Mouse (Mus musculus) spleen, postnatal 10 days (tissue): ENCODE measurements around the gene Car15.

Source experiments
- DNase-seq, 2 experiments: peaks; one replicate each; pipeline ENCODE4 v3.0.0; 2021 to 2022; ENCODE audit warnings: low spot score in 2 of 2

Gene Car15

GRCm38 (mm10) chr16:17833321-17833680 is 4.9 kb downstream of the Car15 start:
- no peak for DNase-seq

- DNase-seq: no peak
Measured at GRCm38 (mm10) chr16:17832821-17833220, 5.3 kb downstream of the Car15 start, which contains the start of gene B830017H08Rik. B830017H08Rik (plus strand) TSS chr16:17833121.

- DNase-seq: no peak
Measured at GRCm38 (mm10) chr16:17831781-17832180, 6.4 kb downstream of the Car15 start.

- no peak for DNase-seq
Measured at GRCm38 (mm10) chr16:17830385-17831178, 7.6 kb downstream of the Car15 start.

DNA sequence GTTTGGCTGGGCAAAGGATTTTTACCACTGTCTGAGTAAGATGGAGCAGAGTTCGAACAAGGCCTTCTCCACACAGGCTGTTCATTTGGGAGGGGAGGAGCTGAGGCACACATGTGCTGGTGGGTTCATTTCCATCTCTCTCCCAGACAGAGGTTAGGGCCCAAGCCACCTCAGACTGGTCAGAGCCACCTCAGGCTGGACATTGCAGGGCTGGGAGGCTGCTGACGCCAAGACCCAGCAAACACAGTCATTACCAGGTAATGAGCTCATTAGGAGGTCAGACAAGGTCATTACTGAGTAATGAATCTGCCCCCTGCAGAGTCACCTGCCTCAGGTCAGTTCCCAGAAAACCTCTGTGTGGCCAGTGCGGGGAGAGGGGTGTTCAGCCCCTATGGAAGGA is 9.3 kb downstream of the Car15 start:
- DNase-seq: no peak

DNA sequence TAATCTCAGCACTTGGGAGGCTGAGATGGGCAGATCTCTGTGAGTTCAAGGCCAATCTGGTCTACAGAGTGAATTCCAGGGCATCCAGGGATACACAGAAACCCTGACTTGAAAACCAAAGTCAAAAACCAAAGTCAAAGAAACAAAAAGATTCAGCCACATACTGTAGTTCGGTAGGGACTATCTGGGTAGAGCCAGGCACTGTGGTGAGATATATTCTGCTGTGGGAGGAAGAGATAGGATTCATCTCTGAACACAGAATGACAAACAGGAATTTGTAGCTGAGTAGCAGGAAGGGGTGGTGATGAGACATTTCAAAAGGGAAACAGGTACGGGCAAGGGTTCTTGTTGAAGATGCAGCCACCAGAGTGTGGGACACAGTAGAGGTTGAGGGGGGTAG is 9.9 kb downstream of the Car15 start:
- no peak for DNase-seq

DNA sequence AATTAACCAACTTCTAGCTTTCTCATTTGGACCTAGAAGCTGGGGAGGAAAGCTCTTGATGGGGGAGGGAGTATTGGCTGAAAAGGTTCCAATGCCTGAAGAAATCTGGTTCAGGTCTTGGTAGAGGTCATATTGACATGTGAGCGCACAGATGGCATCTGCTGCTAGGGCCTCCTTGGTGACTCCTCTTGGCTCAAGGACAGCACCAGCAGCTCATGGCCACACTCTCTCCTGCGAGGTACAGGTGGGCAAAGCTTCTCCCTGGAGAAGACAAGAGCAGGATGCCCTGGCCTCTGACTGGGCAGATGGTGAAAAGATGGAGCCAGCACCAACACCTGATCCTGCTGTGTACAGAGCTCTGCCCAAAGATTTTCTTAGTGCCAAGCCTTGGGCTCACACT is 11.7 kb downstream of the Car15 start:
- DNase-seq: no peak

- no peak for DNase-seq
Measured at GRCm38 (mm10) chr16:17816528-17816927, 21.6 kb downstream of the Car15 start.

DNA sequence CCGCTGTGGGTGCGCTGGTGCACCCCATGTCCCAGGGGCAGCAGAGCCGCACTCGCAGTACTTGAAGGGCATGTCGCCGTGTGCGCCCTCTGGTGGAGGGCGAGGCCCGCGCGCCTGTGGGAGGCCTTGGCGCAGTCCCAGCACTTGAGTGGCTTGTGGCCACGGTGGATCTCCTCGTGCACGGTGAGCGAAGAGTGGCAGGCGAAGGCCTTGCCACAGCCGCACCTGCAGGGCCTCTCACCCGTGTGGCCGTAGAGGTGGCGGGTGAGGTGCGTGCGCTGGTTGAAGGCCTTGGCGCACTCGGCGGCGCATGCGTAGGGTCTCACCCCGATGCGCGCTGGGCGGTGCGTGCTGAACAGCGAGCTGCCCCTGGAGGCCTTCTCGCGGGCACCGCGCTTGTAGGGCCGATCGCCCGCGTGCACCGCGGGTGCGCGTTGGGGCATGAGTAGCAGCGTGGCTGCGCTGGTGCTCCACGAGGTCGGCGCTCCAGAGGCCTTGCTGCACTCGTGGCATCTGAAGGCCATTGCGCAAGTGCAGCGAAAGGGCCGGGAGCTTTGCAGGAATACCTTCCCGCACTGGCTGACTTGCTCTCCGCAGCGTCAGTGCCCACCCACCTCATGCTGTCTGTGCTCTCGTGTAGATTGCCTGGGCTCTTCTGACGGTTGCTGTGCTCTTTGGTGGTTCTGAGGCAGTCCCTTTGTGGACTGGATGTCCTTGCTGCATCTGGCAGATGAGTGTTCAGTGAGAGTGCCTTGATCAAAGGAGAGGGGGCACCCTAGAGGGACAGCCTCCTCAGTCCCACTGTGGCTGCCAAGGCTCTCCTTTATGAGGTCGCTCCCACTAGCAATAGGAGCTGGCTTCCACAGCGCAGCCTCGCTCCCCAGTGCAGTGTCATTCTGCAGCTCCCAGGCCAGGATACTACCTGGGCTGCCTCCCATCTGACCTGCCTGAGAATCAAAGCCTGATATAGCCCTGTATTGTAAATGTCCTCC is 22.5 kb downstream of the Car15 start:
- peak in 1 of 2 experiments; percentile 72 for DNase-seq

- no peak for DNase-seq
Measured at GRCm38 (mm10) chr16:17813173-17813572, 25.0 kb downstream of the Car15 start.

DNA sequence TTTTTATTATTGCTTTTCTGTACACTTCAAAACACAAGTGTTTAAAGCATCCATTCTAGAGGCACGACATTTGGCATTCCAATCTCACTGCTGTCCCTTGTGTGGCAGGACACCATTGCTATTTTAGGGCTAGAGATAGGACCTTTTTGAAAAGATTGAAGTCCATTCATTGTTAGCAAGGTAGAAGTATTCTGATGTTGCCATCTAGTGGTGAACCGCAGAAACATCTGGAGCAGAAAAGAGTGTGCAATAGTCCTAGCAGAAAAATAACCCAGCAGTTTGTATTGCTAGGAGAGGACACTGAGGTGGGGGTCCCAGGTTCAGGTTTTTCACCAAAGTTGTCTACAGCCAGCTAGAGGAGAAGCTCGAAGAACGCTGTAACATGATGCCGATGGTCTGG is 26.0 kb downstream of the Car15 start:
- no peak for DNase-seq

- no peak for DNase-seq
Measured at GRCm38 (mm10) chr16:17809711-17810110, 28.5 kb downstream of the Car15 start.

GRCm38 (mm10) chr16:17809125-17809524 is 29.0 kb downstream of the Car15 start:
- no peak for DNase-seq

DNA sequence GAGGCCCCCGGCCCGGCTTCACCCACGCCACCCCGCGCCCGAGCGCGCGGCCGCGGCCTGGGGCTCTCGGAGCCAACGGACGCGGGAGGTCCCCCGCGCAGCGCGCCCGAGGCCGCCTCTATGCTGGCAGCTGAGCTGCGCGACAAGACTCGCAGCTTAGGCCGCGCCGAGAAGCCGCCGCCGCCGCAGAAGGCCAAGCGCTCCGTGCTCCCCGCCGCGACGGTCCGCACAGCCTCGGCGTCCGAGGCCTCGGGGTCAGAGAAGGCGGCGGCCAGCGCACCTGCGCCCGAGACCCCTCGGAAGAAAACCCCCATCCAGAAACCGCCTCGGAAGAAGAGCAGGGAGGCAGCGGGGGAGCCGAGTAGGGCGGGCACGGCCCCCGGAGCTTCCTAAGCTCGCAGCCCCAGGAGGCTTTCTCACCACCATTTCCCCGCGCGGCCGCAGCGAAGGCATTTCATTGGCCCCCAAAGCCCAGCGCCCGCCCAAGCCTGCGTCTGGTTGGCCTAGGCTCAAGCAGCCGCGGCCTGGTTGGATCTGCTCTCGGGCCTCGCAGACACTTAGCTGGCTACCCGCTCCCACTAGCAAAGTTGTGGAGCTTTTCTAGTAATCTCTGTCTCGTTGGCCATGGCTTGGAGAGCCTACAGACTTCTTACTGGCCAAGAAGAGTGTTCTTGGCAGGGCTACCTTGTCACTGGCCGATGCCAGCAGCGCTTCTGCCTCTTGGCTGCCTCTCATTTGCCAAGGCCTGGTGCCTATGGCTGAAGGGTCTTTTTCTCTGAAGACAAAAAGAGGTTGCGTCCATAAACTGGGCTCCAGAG is 30.8 kb downstream of the Car15 start:
- DNase-seq: peak; percentile 59 to 83

DNA sequence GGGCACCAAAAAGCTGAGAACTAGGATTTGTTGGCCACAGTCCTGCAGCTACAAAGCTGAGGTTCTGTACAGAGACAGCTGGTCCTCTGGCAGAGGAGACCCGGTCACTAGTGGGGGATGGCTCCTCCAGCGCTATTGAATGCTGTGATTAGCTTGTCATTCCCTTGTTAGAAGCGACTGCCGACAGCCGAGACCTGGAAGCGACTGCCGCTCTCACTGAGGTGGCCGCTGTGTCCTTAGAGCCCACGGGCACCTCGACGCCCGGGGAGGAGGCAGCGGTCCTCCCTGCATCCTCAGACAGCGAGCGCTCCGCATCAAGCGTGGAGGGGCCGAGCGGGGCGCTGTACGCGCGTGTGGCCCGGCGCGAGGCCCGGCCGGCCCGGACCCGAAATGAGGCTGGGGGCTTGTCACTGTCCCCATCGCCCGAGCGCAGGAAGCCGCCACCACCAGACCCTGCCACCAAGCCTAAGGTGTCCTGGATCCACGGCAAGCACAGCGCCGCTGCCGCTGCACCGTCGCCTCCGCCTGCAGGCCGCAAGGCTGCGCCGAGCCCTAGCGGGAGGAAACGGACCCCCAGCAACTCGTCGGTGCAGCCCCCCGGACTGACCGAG is 31.5 kb downstream of the Car15 start:
- DNase-seq: no peak

DNA sequence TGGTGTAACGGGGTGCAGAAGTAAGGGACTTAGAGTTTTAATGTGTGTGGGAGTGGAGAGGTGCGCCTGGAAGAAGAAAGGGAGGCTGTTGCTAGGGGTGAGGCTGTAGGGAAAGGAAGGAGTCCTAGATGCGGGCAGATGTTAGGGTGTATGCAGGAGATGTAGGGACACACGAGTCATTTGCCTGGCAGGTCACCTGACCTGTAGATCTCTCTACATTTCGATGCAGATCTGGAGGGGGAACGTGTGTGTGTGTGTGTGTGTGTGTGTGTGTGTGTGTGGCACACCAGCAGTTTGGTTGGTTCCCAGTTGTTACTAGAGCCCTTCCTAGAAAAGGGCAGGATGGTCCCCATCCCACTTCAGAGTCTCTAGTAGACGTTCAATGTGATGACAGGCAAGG is 33.2 kb downstream of the Car15 start:
- DNase-seq: no peak

DNA sequence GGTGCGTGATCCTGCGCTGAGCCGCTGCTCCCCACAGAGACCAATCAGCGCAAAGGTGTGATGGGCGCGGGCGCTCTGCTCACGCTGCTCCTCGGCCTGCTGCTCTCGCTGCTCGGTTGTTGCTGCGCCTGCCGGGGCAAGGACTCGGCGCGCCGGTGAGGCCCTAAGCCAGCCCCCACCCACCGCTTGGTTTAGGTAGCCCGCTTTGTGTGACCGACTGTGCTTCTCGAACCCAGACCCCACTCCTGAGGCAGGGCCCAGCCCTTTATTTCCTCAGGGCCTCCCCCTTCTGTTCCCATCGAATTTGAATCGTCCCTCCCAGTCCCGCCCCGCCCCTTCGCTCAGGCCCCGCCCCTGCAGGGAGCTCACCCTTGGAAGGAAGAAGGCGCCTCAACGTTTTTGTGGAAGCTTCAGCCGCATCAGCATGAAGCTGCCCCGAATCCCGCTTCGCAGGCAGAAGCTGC is 33.7 kb downstream of the Car15 start:
- DNase-seq: peak in 1 of 2 experiments; percentile 31

- no peak for DNase-seq
Measured at GRCm38 (mm10) chr16:17803675-17804448, 34.3 kb downstream of the Car15 start.

DNA sequence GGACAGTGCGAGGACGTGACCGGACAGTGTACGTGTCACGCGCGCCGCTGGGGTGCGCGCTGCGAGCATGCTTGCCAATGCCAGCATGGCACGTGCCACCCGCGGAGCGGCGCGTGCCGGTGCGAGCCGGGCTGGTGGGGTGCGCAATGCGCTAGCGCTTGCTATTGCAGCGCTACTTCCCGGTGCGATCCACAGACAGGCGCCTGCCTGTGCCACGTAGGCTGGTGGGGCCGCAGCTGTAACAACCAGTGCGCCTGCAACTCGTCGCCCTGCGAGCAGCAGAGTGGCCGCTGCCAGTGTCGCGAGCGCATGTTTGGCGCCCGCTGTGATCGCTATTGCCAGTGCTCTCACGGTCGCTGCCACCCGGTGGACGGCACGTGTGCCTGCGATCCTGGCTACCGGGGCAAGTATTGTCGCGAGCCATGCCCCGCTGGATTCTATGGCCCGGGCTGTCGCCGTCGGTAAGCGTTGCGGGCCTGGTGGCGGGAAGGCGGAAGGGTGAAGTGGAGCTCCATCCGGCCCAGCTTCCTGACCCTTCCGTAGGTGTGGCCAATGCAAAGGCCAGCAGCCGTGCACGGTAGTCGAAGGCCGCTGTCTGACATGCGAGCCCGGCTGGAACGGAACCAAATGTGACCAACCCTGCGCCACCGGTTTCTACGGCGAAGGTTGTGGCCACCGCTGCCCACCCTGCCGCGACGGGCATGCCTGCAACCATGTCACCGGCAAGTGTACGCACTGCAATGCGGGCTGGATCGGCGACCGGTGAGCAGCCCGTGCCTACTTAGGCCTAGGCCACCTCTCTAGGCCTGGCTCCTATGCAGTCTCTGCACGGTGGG is 35.1 kb downstream of the Car15 start:
- DNase-seq: peak in 1 of 2 experiments; percentile 30

DNA sequence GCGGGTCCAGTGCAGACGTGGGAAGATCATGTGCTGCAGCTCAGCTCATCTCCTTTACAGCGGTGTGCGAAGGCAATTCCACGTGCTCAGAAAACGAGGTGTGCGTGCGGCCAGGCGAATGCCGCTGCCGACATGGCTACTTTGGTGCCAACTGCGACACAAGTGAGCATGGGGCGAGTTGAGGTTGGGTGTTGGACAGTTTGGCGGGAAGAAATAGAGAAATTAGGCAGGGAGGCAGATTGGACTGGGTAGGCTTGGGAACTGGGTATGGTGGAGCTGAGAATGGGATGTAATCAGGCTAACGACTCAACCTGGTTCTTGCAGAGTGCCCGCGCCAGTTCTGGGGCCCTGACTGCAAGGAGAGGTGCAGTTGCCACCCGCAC is 35.7 kb downstream of the Car15 start:
- DNase-seq: no peak
